Mouse (Mus musculus): ENCODE results near the gene Fat1. TPM values are rescaled to one million over a fixed set of nuclear protein-coding genes. Genes with fewer than 3 reads are reported as not detected.

Fat1 gene
- polyA plus RNA-seq (2012; fragmentation: generic; extraction: Trizol) = 11.5 TPM

DNA sequence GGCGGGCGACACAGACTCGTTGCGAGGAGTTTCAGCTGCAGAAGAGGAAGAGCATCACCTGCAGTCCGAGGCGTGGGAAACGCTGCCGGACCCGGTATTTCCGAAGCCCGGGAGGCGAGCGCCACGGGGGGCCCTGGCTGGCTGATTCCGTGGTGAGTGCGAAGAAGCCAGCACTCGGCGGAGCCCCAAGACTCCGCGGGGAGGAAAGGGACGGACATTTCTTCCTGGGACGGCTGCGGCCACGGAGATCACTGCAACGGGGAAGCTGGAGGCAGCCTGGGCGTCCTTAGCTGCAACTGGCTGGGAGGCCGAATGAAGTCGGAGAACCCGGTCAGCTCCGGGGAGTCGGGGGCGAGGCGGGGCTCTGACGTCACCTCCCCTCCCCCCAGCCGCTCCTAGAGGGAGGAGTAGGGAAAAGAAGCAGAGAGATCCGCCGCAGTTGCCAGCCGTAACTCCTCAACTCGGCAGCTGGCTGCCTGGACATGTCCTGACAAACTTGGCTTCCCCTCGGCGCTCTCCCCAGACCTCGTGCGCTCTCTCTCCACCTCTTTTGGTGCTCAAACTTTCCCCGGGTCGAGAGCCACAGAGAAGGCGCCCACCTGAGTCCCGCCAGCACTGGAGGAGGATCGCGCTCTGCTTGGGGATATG, at the start of gene Fat1:
Gene Fat1, plus strand, starts transcription at position 598 of the 648 bp plus-strand sequence.
- peak within 1 kb of the TSS; percentile 99 for H3K4me2 ChIP-seq (ENCODE audit: low read depth)
- H3ac ChIP-seq (ENCODE audit: control insufficient read depth, insufficient read length) = peak within 1 kb of the TSS; percentile 23
- peaks cover 30% of the 10 kb centered on the region for H3K79me2 ChIP-seq (ENCODE audit: control insufficient read depth, insufficient read depth)
- peak within 1 kb of the TSS; percentile 79 for H3K4me3 ChIP-seq
- TF ChIP-seq REST (IDR thresholded peaks at IDR 0.05; ENCODE audit: insufficient read depth, insufficient read length) (peak; percentile 33), MYOD1 (IDR thresholded peaks at IDR 0.05; ENCODE audit: control insufficient read depth in 1 of 3, insufficient read length in 2 of 3, low read depth in 2 of 3) (peak; percentile 22 to 80 (median 64)), CEBPB (IDR thresholded peaks at IDR 0.05; ENCODE audit: insufficient read depth, poor library complexity, severe bottlenecking) (no peak), POLR2A (IDR thresholded peaks at IDR 0.05; ENCODE audit: insufficient read length, low read depth) (peak; percentile 86), POLR2AphosphoS2 (IDR thresholded peaks at IDR 0.05; ENCODE audit: insufficient read length, low read depth) (peak; percentile 77), MYOG (IDR thresholded peaks at IDR 0.05; ENCODE audit: control insufficient read depth in 1 of 3, insufficient read depth in 1 of 3, insufficient read length in 2 of 3, low read depth in 2 of 3) (peak; percentile 13 to 77 (median 33))
- no peaks in the 10 kb centered on the region for H3K36me3 ChIP-seq (ENCODE audit: control insufficient read depth, insufficient read depth)
- H3K27me3 ChIP-seq (ENCODE audit: control insufficient read depth, insufficient read depth, insufficient read length) = no peaks in the 10 kb centered on the region

DNA sequence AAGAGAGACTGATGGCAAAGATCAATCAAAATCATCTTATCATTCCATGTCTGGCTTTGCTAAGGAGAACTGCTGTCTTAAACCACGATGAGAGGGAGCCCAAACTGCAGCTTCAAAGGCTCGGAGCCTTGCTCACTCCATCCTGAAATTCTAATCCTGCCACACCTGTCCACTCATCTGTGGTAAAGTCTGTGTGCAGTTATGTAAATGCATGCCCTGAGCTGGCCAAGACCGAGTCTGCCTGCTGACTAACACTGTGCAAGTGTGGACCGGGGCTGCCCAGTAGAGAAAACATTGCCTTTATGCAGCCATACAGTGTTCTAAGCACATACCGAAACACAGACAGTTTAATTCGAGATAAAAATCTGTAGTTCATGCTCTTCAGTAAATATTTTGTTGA, 40.6 kb upstream of the Fat1 start:
- no peak overlapping the region for H3K4me3 ChIP-seq
- no peaks in the 10 kb centered on the region for H3K27me3 ChIP-seq (ENCODE audit: control insufficient read depth, insufficient read depth, insufficient read length)
- H3ac ChIP-seq (ENCODE audit: control insufficient read depth, insufficient read length) = no peak overlapping the region
- TF ChIP-seq TCF12 (IDR thresholded peaks at IDR 0.05; ENCODE audit: insufficient read depth, poor library complexity, severe bottlenecking) (no peak), E2F4 (IDR thresholded peaks at IDR 0.05; ENCODE audit: insufficient read depth) (no peak), SRF (IDR thresholded peaks at IDR 0.05; ENCODE audit: control insufficient read depth, insufficient read length, low read depth) (no peak), USF1 (IDR thresholded peaks at IDR 0.05; ENCODE audit: low read depth) (no peak)
- no peaks in the 10 kb centered on the region for H3K36me3 ChIP-seq (ENCODE audit: control insufficient read depth, insufficient read depth)
- no peak overlapping the region for H3K4me2 ChIP-seq (ENCODE audit: low read depth)
- no peaks in the 10 kb centered on the region for H3K79me2 ChIP-seq (ENCODE audit: control insufficient read depth, insufficient read depth)

DNA sequence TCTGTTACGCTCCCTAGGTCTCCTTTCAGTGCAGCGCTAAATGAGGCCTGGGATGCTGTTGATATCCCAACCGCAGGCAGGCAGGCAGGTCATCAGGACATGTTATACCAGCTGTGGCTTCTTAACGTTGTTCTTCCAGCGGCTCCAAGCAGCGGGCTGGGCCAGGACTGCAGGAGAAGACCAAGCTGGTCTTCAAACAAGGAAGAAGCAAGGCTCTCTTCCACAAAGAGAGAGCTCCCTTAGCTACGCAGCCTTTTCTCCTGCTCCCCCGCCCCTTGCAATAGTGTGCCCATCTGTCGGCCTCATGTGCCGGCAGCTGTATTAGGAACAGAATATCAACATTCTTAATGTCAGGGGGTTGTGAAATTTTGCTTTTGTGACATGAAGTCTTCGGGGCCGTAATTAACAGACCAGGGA, 35.7 kb upstream of the Fat1 start:
- no peaks in the 10 kb centered on the region for H3K27me3 ChIP-seq (ENCODE audit: control insufficient read depth, insufficient read depth, insufficient read length)
- no peaks in the 10 kb centered on the region for H3K36me3 ChIP-seq (ENCODE audit: control insufficient read depth, insufficient read depth)
- H3K79me2 ChIP-seq (ENCODE audit: control insufficient read depth, insufficient read depth) = no peaks in the 10 kb centered on the region
- H3ac ChIP-seq (ENCODE audit: control insufficient read depth, insufficient read length) = no peak overlapping the region
- H3K4me2 ChIP-seq (ENCODE audit: low read depth) = no peak overlapping the region
- TF ChIP-seq SRF (IDR thresholded peaks at IDR 0.05; ENCODE audit: control insufficient read depth, insufficient read length, low read depth) (no peak), TCF3 (IDR thresholded peaks at IDR 0.05; ENCODE audit: insufficient read length, low read depth) (no peak), REST (IDR thresholded peaks at IDR 0.05; ENCODE audit: insufficient read depth, insufficient read length) (no peak), MYOG (IDR thresholded peaks at IDR 0.05; ENCODE audit: control insufficient read depth in 1 of 3, insufficient read depth in 1 of 3, insufficient read length in 2 of 3, low read depth in 2 of 3) (no peak), E2F4 (IDR thresholded peaks at IDR 0.05; ENCODE audit: insufficient read depth) (no peak), USF1 (IDR thresholded peaks at IDR 0.05; ENCODE audit: low read depth) (no peak), MYOD1 (IDR thresholded peaks at IDR 0.05; ENCODE audit: control insufficient read depth in 1 of 3, insufficient read length in 2 of 3, low read depth in 2 of 3) (no peak), POLR2AphosphoS2 (IDR thresholded peaks at IDR 0.05; ENCODE audit: insufficient read length, low read depth) (no peak), POLR2A (IDR thresholded peaks at IDR 0.05; ENCODE audit: insufficient read length, low read depth) (no peak), TCF12 (IDR thresholded peaks at IDR 0.05; ENCODE audit: insufficient read depth, poor library complexity, severe bottlenecking) (no peak), CEBPB (IDR thresholded peaks at IDR 0.05; ENCODE audit: insufficient read depth, poor library complexity, severe bottlenecking) (no peak)
- H3K4me3 ChIP-seq = no peak overlapping the region

DNA sequence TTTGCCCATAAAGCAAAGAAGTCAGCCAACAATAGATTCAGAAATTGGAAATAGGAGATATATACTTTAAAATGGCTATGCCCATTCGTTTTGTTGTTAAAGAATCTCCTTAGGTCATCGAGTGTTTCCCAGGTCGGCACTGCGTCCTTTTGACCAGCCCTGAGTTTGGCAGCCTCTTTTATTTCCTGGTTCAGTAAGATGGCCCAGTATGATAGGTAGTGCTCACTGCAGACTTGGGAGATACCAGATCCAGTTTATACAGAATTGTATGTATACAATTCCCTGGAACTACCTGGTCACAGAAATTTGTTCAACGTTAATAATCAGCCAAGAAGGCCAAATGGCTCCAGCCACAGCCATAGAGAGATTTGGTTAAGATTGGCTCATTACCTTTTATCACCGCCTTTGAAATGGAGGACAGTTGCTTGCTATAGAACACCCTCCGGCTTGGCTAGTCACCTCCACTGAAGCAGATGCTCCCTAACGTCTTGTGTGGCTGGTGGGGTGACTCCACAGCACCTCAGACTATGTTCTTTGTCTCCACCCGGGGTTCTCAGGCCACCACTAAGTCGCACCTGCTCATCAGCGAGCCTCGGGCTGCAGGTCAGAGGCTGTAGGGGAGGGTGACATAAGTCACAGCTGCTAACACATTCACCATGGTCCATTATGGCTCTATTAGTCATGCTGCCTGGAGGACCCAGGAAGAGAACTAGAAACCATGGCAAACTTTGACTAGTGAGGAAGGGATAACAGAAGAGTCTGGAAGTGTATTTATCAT, 23.9 kb upstream of the Fat1 start:
- TF ChIP-seq MYOD1 (IDR thresholded peaks at IDR 0.05; ENCODE audit: control insufficient read depth in 1 of 3, insufficient read length in 2 of 3, low read depth in 2 of 3) (no peak), USF1 (IDR thresholded peaks at IDR 0.05; ENCODE audit: low read depth) (no peak), SRF (IDR thresholded peaks at IDR 0.05; ENCODE audit: control insufficient read depth, insufficient read length, low read depth) (no peak), E2F4 (IDR thresholded peaks at IDR 0.05; ENCODE audit: insufficient read depth) (no peak), MAX (IDR thresholded peaks at IDR 0.05; ENCODE audit: low read depth) (no peak), POLR2A (IDR thresholded peaks at IDR 0.05; ENCODE audit: insufficient read length, low read depth) (no peak)
- no peaks in the 10 kb centered on the region for H3K27me3 ChIP-seq (ENCODE audit: control insufficient read depth, insufficient read depth, insufficient read length)
- H3K4me2 ChIP-seq (ENCODE audit: low read depth) = no peak overlapping the region
- no peak overlapping the region for H3ac ChIP-seq (ENCODE audit: control insufficient read depth, insufficient read length)
- H3K4me3 ChIP-seq = no peak overlapping the region
- H3K79me2 ChIP-seq (ENCODE audit: control insufficient read depth, insufficient read depth) = no peaks in the 10 kb centered on the region
- H3K36me3 ChIP-seq (ENCODE audit: control insufficient read depth, insufficient read depth) = no peaks in the 10 kb centered on the region

DNA sequence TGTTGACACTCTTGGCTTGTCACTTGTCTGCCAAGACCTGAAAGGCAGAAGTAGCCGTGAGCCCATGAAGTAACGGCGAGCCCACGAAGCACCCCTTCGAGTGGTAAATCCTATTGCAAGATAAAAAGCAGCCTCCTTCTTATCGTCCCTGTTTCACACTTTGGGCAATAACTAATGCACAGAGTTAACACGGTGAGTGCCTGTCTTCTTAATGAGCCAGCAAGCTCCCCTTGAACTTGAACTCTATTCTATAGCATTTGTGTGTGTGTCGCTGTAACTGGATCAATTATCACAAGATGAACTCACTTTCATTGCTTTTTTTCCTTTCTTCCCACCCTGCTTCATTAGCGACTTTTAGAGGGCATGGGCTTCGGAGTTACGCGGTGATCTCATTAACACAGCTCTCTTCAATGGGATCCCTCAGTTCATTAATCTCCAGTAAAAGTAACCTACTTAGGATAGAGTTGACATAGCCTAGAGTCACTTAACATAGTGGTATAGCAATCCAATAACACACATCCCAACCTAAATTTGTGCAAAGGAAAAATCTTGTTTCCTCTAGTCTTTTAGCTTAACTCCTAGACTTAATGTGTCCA, 15.7 kb upstream of the Fat1 start:
- TF ChIP-seq MYOG (IDR thresholded peaks at IDR 0.05; ENCODE audit: control insufficient read depth in 1 of 3, insufficient read depth in 1 of 3, insufficient read length in 2 of 3, low read depth in 2 of 3) (no peak), REST (IDR thresholded peaks at IDR 0.05; ENCODE audit: insufficient read depth, insufficient read length) (no peak), E2F4 (IDR thresholded peaks at IDR 0.05; ENCODE audit: insufficient read depth) (no peak), SRF (IDR thresholded peaks at IDR 0.05; ENCODE audit: control insufficient read depth, insufficient read length, low read depth) (no peak), POLR2A (IDR thresholded peaks at IDR 0.05; ENCODE audit: insufficient read length, low read depth) (no peak), POLR2AphosphoS2 (IDR thresholded peaks at IDR 0.05; ENCODE audit: insufficient read length, low read depth) (no peak)
- Histone ChIP-seq H3K36me3 (ENCODE audit: control insufficient read depth, insufficient read depth) (no peaks in the 10 kb centered on the region), H3K4me2 (ENCODE audit: low read depth) (no peak overlapping the region), H3K79me2 (ENCODE audit: control insufficient read depth, insufficient read depth) (no peaks in the 10 kb centered on the region), H3ac (ENCODE audit: control insufficient read depth, insufficient read length) (no peak overlapping the region), H3K4me3 (no peak overlapping the region), H3K27me3 (ENCODE audit: control insufficient read depth, insufficient read depth, insufficient read length) (no peaks in the 10 kb centered on the region)

All from myocyte (in vitro differentiated cells).